Mouse (Mus musculus) small intestine, adult 2 months (tissue): ENCODE results near the gene Asna1.

Source experiments
- CTCF ChIP-seq: fragments of 200-500 bp; IDR thresholded peaks from 2 replicates; pipeline ENCODE4 v1.5.1; 2012; ENCODE audit warnings: low read depth, mild to moderate bottlenecking, control low read depth, inconsistent platforms, low read length, moderate library complexity, mixed read lengths; ENCODE audit not compliant: insufficient replicate concordance, insufficient read length; ENCODE audit errors: extremely low read depth
- POLR2A ChIP-seq: fragments of 200-500 bp; IDR thresholded peaks from 2 replicates; pipeline ENCODE4 v1.6.1; 2012; ENCODE audit warnings: low read depth, mild to moderate bottlenecking, control low read depth, inconsistent platforms, low read length, moderate library complexity

- TF ChIP-seq CTCF (no peak), POLR2A (no peak)
Measured at GRCm38 (mm10) chr8:84987388-84987787, 37.7 kb downstream of the Asna1 start.
